Mouse (Mus musculus) thymus, adult 2 months (tissue): ENCODE measurements around the gene Cdk5rap2.

ENCODE experiments used
- CTCF ChIP-seq: fragments of 200-500 bp; IDR thresholded peaks from 2 replicates; pipeline ENCODE4 v1.5.1; 2012; ENCODE audit warnings: mild to moderate bottlenecking, control low read depth, low read length, moderate library complexity, borderline replicate concordance; ENCODE audit not compliant: control insufficient read depth, poor library complexity, insufficient read depth; ENCODE audit errors: extremely low read depth
- POLR2A ChIP-seq: fragments of 200-500 bp; IDR thresholded peaks from 2 replicates; pipeline ENCODE4 v1.6.1; 2012; ENCODE audit warnings: mild to moderate bottlenecking, low read length, control low read depth, moderate library complexity; ENCODE audit not compliant: control insufficient read depth, poor library complexity, insufficient read depth; ENCODE audit errors: extremely low read depth

GRCm38 (mm10) chr4:70232383-70232782, 177.9 kb downstream of the Cdk5rap2 start:
- TF ChIP-seq POLR2A (no peak), CTCF (no peak)
